Mouse (Mus musculus) hindbrain, postnatal 0 days (tissue): ENCODE measurements at regions not wholly inside any gene's neighbourhood (a gene's known extent, or its start where the extent isn't known, plus 50 kb on each side); places are given as distances from the start of the nearest gene placed in this dataset.
A peak's percentile ranks its signal among the peaks of the same experiment; 100 is the strongest.

ENCODE experiments used
- ATAC-seq: fragments of 200-750 bp; cut with Nextera tagmentation; 2 replicates; pipeline ENCODE4 v1.8.0; 2017; ENCODE audit warnings: mild to moderate bottlenecking, moderate TSS enrichment, moderate library complexity
- DNase-seq: peaks from one replicate; pipeline ENCODE4 v3.0.0-alpha.2; 2015; ENCODE audit warnings: low spot score
- H3K27ac ChIP-seq: fragments of 300-500 bp; sonication (generic); 2 replicates; pipeline ENCODE4 v1.5.1; 2014; ENCODE audit warnings: mild to moderate bottlenecking
- H3K27me3 ChIP-seq: fragments of 300-500 bp; sonication (generic); 2 replicates; pipeline ENCODE4 v1.6.1; 2014; ENCODE audit warnings: low read length, mixed read lengths; ENCODE audit not compliant: insufficient read depth
- H3K36me3 ChIP-seq: fragments of 300-500 bp; sonication (generic); 2 replicates; pipeline ENCODE4 v1.6.1; 2014; ENCODE audit warnings: low read length, mixed read lengths; ENCODE audit not compliant: insufficient read depth
- H3K4me1 ChIP-seq: fragments of 300-500 bp; sonication (generic); 2 replicates; pipeline ENCODE4 v1.6.1; 2014; ENCODE audit warnings: antibody characterized with exemption, low read length, mixed read lengths; ENCODE audit not compliant: insufficient read depth
- H3K4me2 ChIP-seq: fragments of 300-500 bp; sonication (generic); 2 replicates; pipeline ENCODE4 v1.6.1; 2014; ENCODE audit warnings: low read depth, mild to moderate bottlenecking, low read length, moderate library complexity, mixed read lengths
- H3K4me3 ChIP-seq: fragments of 300-500 bp; sonication (generic); 2 replicates; pipeline ENCODE4 v1.5.1; 2014; ENCODE audit warnings: low read length
- H3K9ac ChIP-seq: fragments of 300-500 bp; sonication (generic); replicated peaks from 2 replicates; pipeline ENCODE4 v1.6.1; 2014; ENCODE audit warnings: mild to moderate bottlenecking, low read length, moderate library complexity, mixed read lengths
- H3K9me3 ChIP-seq: fragments of 300-500 bp; sonication (generic); 2 replicates; pipeline ENCODE4 v1.6.1; 2016; ENCODE audit warnings: low read length, mixed read lengths
- CTCF ChIP-seq: IDR thresholded peaks from 2 replicates; pipeline ENCODE4 v1.5.1; 2016; ENCODE audit warnings: antibody characterized with exemption, control low read depth, low read depth
- WGBS: fragments of 180-500 bp; shearing (Covaris S2); extraction: QIAGEN DNeasy Blood & Tissue Kit; methylation state at CpG from one replicate; pipeline ENCODE4 v1.1.7; 2014; 5-methylcytosine and 5-hydroxymethylcytosine counted together

GRCm38 (mm10) chr11:66680057-66680621 lies 154.4 kb upstream of the Shisa6 start:
- ATAC-seq (no peak), DNase-seq (peak; percentile 27)
- Histone ChIP-seq H3K4me1 (no peaks in the 10 kb centered on the region), H3K9ac (no peak overlapping the region), H3K4me2 (no peak overlapping the region), H3K36me3 (no peaks in the 10 kb centered on the region), H3K9me3 (no peaks in the 10 kb centered on the region), H3K27ac (no peak overlapping the region), H3K27me3 (no peaks in the 10 kb centered on the region), H3K4me3 (no peak overlapping the region)
- no peak for TF ChIP-seq CTCF
- 51% methylated on average over 4 of the region's 4 CpGs for whole genome bisulfite sequencing

- Histone ChIP-seq H3K9ac (no peak overlapping the region), H3K9me3 (no peaks in the 10 kb centered on the region), H3K4me1 (no peaks in the 10 kb centered on the region), H3K4me3 (no peak overlapping the region), H3K4me2 (no peak overlapping the region), H3K27me3 (no peaks in the 10 kb centered on the region), H3K36me3 (no peaks in the 10 kb centered on the region), H3K27ac (no peak overlapping the region)
- ATAC-seq (no peak), DNase-seq (no peak)
- WGBS = 94% methylated on average over 4 of the region's 4 CpGs
- TF ChIP-seq CTCF = no peak
These were observed 156.1 kb upstream of the Shisa6 start for GRCm38 (mm10) chr11:66681892-66682291.

- 68% methylated on average over 4 of the region's 4 CpGs for WGBS
- no peaks in the 10 kb centered on the region for H3K9me3 ChIP-seq
- H3K27me3 ChIP-seq = no peaks in the 10 kb centered on the region
- peak; percentile 32 for DNase-seq
- no peak overlapping the region for H3K4me2 ChIP-seq
- no peak overlapping the region for H3K9ac ChIP-seq
- H3K4me3 ChIP-seq = no peak overlapping the region
- H3K4me1 ChIP-seq = no peaks in the 10 kb centered on the region
- H3K27ac ChIP-seq = no peak overlapping the region
- H3K36me3 ChIP-seq = no peaks in the 10 kb centered on the region
- no peak for TF ChIP-seq CTCF
- no peak for ATAC-seq
These were observed 158.4 kb upstream of the Shisa6 start for GRCm38 (mm10) chr11:66684181-66684580.

- H3K9ac ChIP-seq = no peak overlapping the region
- TF ChIP-seq CTCF = no peak
- no peak overlapping the region for H3K4me2 ChIP-seq
- no peaks in the 10 kb centered on the region for H3K36me3 ChIP-seq
- H3K4me1 ChIP-seq = no peaks in the 10 kb centered on the region
- no peak overlapping the region for H3K27ac ChIP-seq
- ATAC-seq (no peak), DNase-seq (no peak)
- WGBS = 66% methylated on average over 5 of the region's 5 CpGs
- H3K9me3 ChIP-seq = no peaks in the 10 kb centered on the region
- no peaks in the 10 kb centered on the region for H3K27me3 ChIP-seq
- no peak overlapping the region for H3K4me3 ChIP-seq
These were observed 169.0 kb upstream of the Shisa6 start for GRCm38 (mm10) chr11:66694651-66695266.

- no peak overlapping the region for H3K27ac ChIP-seq
- H3K4me2 ChIP-seq = no peak overlapping the region
- no peaks in the 10 kb centered on the region for H3K9me3 ChIP-seq
- H3K36me3 ChIP-seq = no peaks in the 10 kb centered on the region
- no peaks in the 10 kb centered on the region for H3K4me1 ChIP-seq
- TF ChIP-seq CTCF = no peak
- no peak overlapping the region for H3K9ac ChIP-seq
- H3K27me3 ChIP-seq = no peaks in the 10 kb centered on the region
- 84% methylated on average over 1 of the region's 1 CpGs for WGBS
- DNase-seq (no peak), ATAC-seq (no peak)
- H3K4me3 ChIP-seq = no peak overlapping the region
These were observed 171.0 kb upstream of the Shisa6 start for GRCm38 (mm10) chr11:66696791-66697190.

- H3K36me3 ChIP-seq = no peaks in the 10 kb centered on the region
- 23% methylated on average over 1 of the region's 1 CpGs for WGBS
- H3K9me3 ChIP-seq = no peaks in the 10 kb centered on the region
- H3K4me2 ChIP-seq = no peak overlapping the region
- H3K27me3 ChIP-seq = no peaks in the 10 kb centered on the region
- no peak overlapping the region for H3K9ac ChIP-seq
- no peak overlapping the region for H3K27ac ChIP-seq
- no peak overlapping the region for H3K4me3 ChIP-seq
- no peak for TF ChIP-seq CTCF
- H3K4me1 ChIP-seq = no peaks in the 10 kb centered on the region
- DNase-seq (peak; percentile 22), ATAC-seq (no peak)
These were observed 166.3 kb upstream of the Pirt start for GRCm38 (mm10) chr11:66745479-66745878.

- no peaks in the 10 kb centered on the region for H3K36me3 ChIP-seq
- DNase-seq (no peak), ATAC-seq (no peak)
- H3K9me3 ChIP-seq = no peaks in the 10 kb centered on the region
- H3K4me2 ChIP-seq = no peak overlapping the region
- H3K4me3 ChIP-seq = no peak overlapping the region
- WGBS = 67% methylated on average over 3 of the region's 3 CpGs
- H3K27me3 ChIP-seq = no peaks in the 10 kb centered on the region
- H3K9ac ChIP-seq = no peak overlapping the region
- no peak for TF ChIP-seq CTCF
- H3K27ac ChIP-seq = no peak overlapping the region
- no peaks in the 10 kb centered on the region for H3K4me1 ChIP-seq
These were observed 121.8 kb upstream of the Pirt start for GRCm38 (mm10) chr11:66789997-66790396.
